Mouse (Mus musculus) layer of hippocampus, adult 2 months (tissue): ENCODE data around the gene Arhgef15. TPM values are rescaled to one million over a fixed set of nuclear protein-coding genes. Genes with fewer than 3 reads are reported as not detected.
"Not testable (repeated sequence)": the region's sequence is repeated elsewhere in the genome, so short reads cannot be mapped to it uniquely, and the experiment has no call there.

Experiments
- DNase-seq, 2 experiments: peaks; one replicate each; pipeline ENCODE4 v3.0.0; 2022; ENCODE audit warnings: low spot score in 2 of 2
- H3K27ac ChIP-seq: fragments of 200-600 bp; 2 replicates; pipeline ENCODE4 v1.8.1; 2022
- H3K4me3 ChIP-seq: fragments of 200-600 bp; 2 replicates; pipeline ENCODE4 v1.8.1; 2022; ENCODE audit warnings: mild to moderate bottlenecking
- CTCF ChIP-seq: fragments of 200-600 bp; conservative IDR thresholded peaks from 2 replicates; pipeline ENCODE4 v1.8.1; 2022; ENCODE audit warnings: antibody characterized with exemption, mild to moderate bottlenecking, moderate library complexity
- total RNA-seq, 2 experiments: library from RNA; stranded (reverse); gene quantifications; 2 replicates each; pipeline ENCODE4 v1.2.3; 2021

Arhgef15 gene
- total RNA-seq, 2 experiments from 2014 or later = 9.5 to 9.7 TPM

DNA sequence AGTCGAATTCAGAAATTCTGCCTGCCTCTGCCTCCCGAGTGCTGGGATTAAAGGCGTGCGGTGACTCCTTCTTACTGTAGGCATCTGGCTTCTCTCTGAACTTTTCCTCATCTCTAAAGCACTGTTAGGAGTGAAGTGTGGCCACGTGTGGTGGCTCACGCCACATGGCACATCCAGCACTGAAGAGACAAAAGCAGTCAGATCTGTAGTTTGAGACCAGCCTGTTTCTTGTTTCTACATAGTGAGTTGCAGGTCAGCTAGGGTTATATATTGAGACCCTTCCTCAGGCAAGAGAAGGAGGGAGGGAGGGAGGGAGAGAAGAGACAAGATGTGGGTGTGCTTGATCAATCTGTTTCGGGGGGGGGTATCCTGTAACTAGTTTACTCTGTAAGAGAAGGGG lies 17.8 kb upstream of the Arhgef15 start, which contains the start of gene Rangrf:
Rangrf (minus strand) TSS at position 101 of the 400 bp plus-strand sequence.
- Histone ChIP-seq H3K4me3 (peak within 1 kb of the TSS; percentile 62), H3K27ac (0 out of 2 replicates have a peak within 1 kb of the TSS, but pooled peaks have one; percentile 72)
- DNase-seq = no peak
- no peak for TF ChIP-seq CTCF

DNA sequence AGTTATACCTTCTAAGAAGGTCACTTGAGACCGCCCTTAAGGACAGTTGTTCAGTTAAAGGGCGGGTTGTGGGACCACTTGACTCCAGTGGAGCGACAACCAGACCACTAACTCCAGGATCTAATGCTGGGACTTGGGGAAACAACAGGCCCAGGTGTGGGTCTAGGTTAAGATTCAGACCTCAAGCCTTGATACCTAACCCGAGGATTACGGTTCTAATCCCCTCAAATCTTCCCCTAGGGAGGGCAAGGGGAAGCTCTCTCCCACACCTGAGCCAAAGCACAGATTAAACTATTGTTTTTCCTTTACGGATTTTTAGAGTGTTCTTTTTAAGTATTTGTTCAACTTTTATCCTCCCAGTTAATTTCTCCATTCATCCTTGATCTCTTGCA lies 16.8 kb upstream of the Arhgef15 start:
- 0 out of 2 replicates have a peak overlapping the region, but pooled peaks have one; percentile 72 for H3K27ac ChIP-seq
- TF ChIP-seq CTCF = no peak
- DNase-seq = no peak
- H3K4me3 ChIP-seq = peak overlapping the region; percentile 62

DNA sequence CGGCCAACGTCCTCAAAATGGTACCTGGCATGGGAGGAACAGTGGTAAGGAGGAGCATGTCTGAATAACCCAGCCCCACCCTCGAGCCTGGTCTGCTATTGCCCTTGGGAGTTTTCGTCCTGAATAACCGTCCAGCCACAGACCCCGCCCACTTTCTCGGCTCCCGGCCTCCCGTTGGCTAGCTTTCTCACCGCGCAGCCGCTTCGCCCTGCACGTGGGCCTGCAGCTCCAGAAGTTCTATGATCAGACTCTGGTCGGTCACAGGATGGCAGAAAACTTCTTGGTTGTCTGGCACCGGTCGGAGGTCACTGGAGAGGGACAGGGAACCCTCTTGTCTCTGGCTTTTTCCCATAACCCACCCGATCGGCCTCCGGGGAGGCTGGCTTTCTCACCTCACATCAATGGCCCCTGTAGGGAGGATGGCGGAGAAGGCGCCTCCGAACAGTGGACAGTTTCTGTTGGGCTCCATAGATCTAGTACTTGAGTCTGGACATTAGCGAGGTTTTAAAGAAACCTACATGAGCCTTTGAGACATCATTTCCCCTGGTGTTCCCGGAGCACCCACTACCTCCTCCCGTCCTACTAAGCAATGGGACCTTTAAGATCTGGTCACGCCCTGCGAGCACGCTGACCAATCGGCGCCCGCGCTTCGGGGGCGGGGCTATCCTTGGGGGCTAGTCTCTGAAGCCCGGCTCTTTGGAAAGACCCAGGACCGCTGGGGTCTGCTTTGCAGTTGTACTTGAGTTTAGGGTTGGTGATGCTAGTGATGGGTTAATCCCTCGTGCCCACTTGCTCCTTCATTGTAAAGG lies 16.2 kb upstream of the Arhgef15 start:
- peak; percentile 75 to 77 for DNase-seq
- peak overlapping the region; percentile 62 for H3K4me3 ChIP-seq
- peak overlapping the region; percentile 72 for H3K27ac ChIP-seq

DNA sequence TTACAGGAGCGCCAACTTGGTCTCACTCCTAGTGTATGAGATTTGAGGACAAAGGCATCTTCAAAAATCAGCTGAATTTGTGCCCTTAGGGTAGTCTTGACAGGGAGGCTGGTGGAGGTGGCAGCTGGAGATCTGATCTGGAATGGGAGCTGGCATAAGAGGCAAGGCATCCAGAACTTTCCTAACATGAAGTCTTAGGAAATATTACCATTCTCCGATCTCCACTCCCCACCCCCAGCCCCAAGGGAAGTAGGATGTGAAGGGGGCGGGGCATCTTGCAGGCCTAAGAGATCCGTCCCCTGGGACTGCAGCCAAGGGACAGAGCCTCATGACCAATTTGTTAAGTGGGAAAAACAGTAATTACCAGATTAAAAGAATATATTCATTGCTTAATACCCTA lies 13.0 kb upstream of the Arhgef15 start:
- TF ChIP-seq CTCF = no peak
- Histone ChIP-seq H3K4me3 (no peak overlapping the region), H3K27ac (peak overlapping the region; percentile 44; the same call in 1 of the 2 replicates)
- DNase-seq = no peak

DNA sequence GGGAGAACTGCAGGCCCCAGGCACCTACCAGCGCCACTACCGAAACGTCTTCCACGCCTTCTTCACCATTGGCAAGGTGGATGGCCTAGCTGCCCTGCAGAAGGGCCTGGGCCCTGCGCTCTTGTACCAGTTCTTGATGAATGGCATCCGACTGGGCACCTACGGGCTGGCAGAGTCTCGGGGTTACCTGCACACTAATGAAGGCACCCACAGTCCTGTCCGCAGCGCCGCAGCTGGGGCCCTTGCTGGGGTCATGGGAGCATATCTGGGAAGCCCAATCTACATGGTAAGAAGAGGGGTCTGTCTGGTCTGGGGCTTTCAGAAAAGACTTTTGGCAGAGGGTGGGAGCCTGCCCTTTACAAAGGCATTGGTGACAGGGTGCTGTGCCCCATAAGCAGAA lies 11.5 kb upstream of the Arhgef15 start:
- H3K27ac ChIP-seq = no peak overlapping the region; the same call in 1 of the 2 replicates
- peak overlapping the region; percentile 71 for H3K4me3 ChIP-seq
- TF ChIP-seq CTCF = no peak
- DNase-seq = no peak

DNA sequence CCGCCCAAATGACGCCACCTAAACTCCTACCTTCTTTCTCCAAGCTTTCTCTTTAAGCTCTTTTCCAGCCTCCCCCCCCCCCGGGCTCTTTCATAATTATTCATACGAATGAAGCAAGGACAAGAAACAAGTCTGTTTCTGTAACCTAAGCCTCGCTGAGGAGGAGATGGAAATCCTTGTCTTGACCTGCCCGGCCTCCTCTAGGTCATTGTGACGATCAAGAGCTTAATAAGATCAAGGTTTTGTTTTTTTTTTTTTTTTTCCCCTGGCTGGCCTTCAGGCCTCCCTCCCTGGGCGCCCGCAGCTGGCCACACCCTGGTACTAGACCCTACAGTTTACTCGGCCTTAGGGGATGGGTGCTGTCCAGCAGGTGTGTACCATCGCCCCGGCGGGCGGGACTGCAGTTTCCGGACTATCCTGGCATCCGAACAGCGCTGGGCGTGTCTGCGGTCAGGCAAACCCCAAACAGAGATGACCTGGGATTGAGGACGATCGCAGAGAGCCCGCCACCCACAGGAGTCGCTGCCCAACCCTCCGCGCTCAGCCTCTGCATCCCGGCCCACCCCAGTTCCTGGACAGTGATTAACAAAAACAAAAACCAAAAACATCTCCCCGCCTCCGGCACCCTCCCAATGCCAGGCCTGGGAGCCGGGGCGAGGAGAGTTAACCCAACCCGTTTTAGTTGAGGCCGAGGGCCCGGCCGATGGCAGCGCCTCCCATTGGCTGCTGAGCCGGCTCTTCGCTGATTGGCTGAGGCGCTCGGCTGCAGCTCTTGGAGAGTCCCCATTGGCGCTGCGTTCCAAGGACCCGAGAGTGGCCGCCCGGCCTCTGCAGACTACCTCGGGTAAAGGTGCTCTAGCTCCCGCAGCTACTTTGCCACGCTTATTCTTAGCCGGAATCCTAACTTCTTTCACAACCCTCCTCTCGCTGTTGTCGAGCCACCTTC lies 10.3 kb upstream of the Arhgef15 start, which contains the start of gene Slc25a35:
Slc25a35 (plus strand) TSS at position 795 of the 946 bp plus-strand sequence.
- peak within 1 kb of the TSS; percentile 90 for H3K27ac ChIP-seq
- no peak; the same call in none of the 2 replicates for TF ChIP-seq CTCF
- peak; percentile 89 to 92 for DNase-seq
- peak within 1 kb of the TSS; percentile 71 for H3K4me3 ChIP-seq

DNA sequence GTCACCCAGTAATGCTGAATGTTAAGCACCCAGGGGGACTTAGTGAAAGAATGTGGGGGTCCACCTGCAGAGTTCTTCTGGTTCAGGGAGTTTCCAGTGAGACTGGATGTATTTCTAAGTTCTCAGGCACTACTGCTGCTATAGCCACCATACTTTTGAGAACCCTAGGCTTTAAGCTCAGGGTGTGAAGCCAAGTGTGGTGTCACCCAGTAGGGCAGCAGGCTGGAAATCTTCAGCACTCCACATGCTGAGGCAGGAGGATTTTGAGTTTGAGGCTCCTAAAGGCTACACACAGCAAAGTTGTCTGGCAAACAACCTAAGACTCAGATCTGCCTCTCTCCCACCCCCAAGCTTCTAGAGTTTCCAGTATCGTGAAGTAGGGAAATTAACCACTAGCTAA lies 9.3 kb upstream of the Arhgef15 start:
- TF ChIP-seq CTCF = no peak
- no peak for DNase-seq
- Histone ChIP-seq H3K4me3 (no peak overlapping the region), H3K27ac (no peak overlapping the region)

DNA sequence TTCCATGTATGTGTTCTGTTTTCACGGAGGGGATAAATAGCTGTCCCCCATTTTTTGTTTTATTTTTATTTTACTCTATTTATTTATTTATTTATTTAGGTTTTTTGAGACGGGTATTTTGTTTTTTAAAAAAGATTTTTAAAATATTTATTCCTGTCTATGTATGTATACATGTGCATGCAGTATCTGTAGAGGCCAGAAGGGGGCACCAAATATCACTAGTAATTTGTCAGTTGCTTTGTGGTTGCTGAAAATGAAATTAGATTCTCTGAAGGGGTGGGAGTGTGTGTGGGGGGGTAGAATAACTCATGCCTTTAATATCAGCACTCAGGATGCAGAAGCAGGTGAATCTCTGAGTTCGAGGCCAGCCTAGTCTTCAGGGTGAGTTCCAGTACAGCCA lies 8.6 kb upstream of the Arhgef15 start:
- no peak overlapping the region for H3K27ac ChIP-seq
- H3K4me3 ChIP-seq = no peak overlapping the region
- TF ChIP-seq CTCF = peak; percentile 79
- peak in 1 of 2 experiments; percentile 57 for DNase-seq

DNA sequence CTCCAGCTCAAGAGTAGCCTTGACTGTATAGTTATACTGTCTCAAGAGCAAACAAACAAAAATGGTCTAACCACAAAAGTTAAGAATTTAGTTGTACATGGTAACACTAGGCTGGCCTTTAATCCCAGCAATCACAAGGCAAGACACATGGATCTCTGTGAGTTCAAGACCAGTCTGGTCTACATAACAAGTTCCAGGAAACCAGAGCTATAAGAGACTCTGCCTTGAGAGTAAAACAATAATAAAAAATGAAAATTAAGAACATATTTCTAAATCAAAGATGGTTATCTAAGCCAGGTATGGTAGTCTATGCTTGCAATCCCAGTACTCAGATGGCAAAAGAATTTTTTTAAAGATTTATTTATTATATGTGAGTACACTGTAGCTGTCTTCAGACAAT lies 7.8 kb upstream of the Arhgef15 start:
- Histone ChIP-seq H3K4me3 (no peak overlapping the region), H3K27ac (no peak overlapping the region)
- DNase-seq = no peak
- TF ChIP-seq CTCF = no peak

DNA sequence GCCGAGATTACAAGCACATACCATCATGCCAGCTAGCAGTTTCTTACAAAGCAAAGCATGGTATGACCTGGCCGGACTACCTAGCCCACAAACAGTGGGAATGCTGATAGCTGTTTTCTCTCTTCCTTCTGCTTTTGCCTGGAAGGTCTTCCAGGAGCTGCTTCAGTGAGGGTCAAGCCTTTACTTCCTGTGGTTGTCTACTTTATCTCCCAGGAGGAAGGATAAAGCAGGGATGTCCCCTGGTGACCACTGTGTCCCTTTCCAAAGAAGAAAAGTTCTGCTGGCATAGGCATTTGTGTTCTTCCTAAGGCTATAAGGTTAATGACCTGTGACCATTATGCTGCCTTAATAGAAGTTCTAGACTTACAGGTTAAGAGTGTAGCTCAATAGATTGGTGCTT lies 6.1 kb upstream of the Arhgef15 start:
- no peak overlapping the region for H3K27ac ChIP-seq
- no peak for TF ChIP-seq CTCF
- H3K4me3 ChIP-seq = no peak overlapping the region
- DNase-seq = no peak

DNA sequence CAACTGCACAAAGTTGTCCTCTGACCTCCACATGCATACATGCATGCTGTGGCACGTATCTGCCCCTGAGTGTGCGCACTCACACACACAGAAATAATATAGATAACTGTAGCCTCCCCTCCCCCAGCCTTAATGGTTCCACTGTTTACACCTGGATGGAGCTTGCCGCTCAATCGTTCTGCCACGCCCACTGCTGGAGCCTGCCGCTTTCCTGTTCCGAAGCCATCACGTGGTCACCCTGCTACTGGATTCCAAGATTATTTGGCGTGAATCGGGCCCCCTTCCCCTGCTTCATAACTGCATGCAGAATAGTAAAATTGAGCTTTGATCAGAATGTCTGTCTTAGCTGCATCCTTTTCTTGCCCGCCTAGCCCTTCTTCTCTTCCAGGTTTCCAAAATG lies 4.9 kb upstream of the Arhgef15 start:
- not testable (repeated sequence) for H3K4me3 ChIP-seq, H3K27ac ChIP-seq, DNase-seq

DNA sequence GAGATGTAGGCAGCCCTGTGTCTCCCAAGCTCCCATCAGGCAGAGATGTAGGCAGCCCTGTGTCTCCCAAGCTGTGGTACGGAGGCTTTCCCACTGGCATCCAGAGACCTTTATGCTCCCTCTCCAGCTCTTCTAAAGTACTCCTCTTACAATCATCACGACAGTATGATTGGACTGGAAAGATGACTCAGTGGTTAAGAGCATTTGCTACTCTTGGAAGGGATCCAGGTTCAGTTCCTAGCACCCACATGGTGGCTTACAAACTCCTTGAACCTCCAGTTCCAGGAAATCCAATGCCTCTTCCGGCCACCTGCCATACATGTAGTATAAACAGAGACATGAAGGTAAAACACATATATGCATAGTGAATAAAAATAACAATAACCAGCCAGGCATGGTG lies 4.3 kb upstream of the Arhgef15 start:
- DNase-seq = no peak
- Histone ChIP-seq H3K27ac (no peak overlapping the region), H3K4me3 (no peak overlapping the region)
- no peak for TF ChIP-seq CTCF

DNA sequence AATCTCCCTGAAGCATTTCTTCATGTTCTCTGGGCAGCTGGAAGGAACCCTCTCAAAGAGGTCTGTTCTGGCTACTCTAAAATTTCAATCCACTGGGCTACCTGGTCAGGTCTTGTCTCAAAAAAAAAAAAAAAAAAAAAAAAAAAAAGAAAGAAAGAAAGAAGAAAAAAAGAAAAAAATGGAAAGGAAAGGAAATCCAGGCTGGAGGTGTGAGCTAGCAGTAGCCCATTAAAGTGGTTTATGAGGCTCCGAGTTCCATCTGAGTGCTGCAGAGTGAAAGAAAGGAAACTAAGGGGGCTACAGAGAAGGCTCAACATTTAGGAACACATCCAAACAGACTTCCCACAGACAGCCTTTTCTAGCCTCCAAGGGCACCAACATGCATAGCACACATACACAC lies 691 bp upstream of the Arhgef15 start:
- Histone ChIP-seq H3K4me3 (no peak overlapping the region), H3K27ac (no peak overlapping the region)
- no peak for DNase-seq
- no peak for TF ChIP-seq CTCF
